Mouse (Mus musculus) Patski (cell line): ENCODE measurements around the gene Ccdc162. TPM values are rescaled to one million over a fixed set of nuclear protein-coding genes. Genes with fewer than 3 reads are reported as not detected.
A peak's percentile ranks its signal among the peaks of the same experiment; 100 is the strongest.

ENCODE experiments used
- ATAC-seq: fragments of 100-300 bp; one replicate; pipeline ENCODE4 v1.8.0; 2021
- CTCF ChIA-PET: fragments of 350-600 bp; sonication (Branson Sonifier 250); formaldehyde crosslinking; loops from one replicate; lab custom pipeline; 2022; ENCODE audit warnings: inconsistent platforms; lab: Charles Lee
- POLR2A ChIA-PET: fragments of 350-600 bp; sonication (Branson Sonifier 250); formaldehyde crosslinking; loops from one replicate; lab custom pipeline; 2022; ENCODE audit warnings: antibody characterized with exemption, inconsistent platforms; lab: Charles Lee
- DNase-seq: peaks from one replicate; pipeline ENCODE4 v3.0.0-alpha.2; 2011; ENCODE audit warnings: low read depth, low spot score
- H3K27me3 ChIP-seq: fragments of 371-371 bp; one replicate; pipeline ENCODE4 v1.5.1; 2021
- CTCF ChIP-seq: fragments of 100-300 bp; IDR thresholded peaks from one replicate; pipeline ENCODE4 v1.5.1; 2021
- in situ Hi-C: fragments of 300-500 bp; cut with MboI; formaldehyde crosslinking; loops from 3 replicates; pipeline ENCODE4 v1.11.1; 2018; ENCODE audit warnings: low pct_unique_long_range_greater_than_20kb, mixed read lengths
- polyA plus RNA-seq: library from polyadenylated mRNA; unstranded; gene quantifications from one replicate; pipeline ENCODE4 v1.2.3, GENCODE M21; 2021

Gene Ccdc162
- polyA plus RNA-seq, 1 experiment from 2014 or later, result 1.7 TPM

DNA sequence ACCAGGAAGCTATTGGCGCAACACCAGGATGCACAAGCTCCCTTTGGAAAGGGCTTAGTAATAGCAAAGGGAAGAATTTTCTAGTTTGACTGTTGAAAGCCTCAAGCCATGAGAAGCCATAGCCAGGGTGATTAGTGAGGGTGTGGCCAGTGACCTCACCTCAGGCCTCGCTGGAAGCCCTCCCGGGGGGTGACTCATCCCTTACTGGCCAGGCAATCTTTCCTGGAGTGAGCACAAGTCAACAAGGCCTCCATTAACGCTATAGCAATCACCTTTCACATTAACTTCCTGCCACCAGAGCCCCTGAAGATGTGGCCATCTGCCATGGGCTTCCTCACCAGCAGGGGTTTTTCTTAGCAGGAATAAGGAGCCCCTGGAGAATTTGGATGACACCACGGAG, 151.3 kb downstream of the Ccdc162 start:
- POLR2A ChIA-PET, result interaction anchor here (0.6 kb wide), 1 partner anchor 113 kb away, joined by 4 read pairs; no protein-coding TSS in a partner anchor
- CTCF ChIA-PET, result interaction anchor here (0.8 to 1.5 kb wide), 2 partner anchors 11 to 114 kb away, joined by 3 read pairs; no protein-coding TSS in a partner anchor
- peak; percentile 74 for DNase-seq
- peak; percentile 90 for ATAC-seq
- in situ Hi-C loops, result no loop called here
- no peak for TF ChIP-seq CTCF
- no peaks in the 10 kb centered on the region for H3K27me3 ChIP-seq

- no peaks in the 10 kb centered on the region for H3K27me3 ChIP-seq
- POLR2A ChIA-PET, result no interaction called here
- ATAC-seq, result no peak
- no peak for DNase-seq
- CTCF ChIA-PET, result no interaction called here
- no peak for TF ChIP-seq CTCF
- in situ Hi-C loops, result loop anchor here (5.0 kb wide), 1 partner anchor 40 kb away; no protein-coding TSS in a partner anchor
Observed at GRCm38 (mm10) chr10:41561701-41562395, 154.6 kb downstream of the Ccdc162 start.

DNA sequence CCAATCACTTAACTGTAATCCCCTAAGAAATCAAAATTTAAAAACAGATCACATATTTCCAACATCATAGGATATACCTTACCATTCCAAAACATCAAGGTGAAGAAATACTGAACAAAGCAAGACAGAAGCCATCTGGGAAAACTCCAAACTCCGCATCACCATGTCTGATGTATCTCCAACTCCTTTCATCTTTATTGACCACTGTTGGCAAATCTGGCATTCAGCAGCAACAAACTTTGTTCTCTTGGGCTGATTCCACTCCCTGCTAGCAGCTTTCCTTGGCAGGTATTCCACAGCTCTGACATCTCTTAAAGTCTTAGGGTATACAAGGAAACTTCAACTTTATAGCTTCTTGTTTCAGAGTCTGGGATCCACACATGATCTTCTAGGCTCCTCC, 158.0 kb downstream of the Ccdc162 start:
- POLR2A ChIA-PET, result no interaction called here
- CTCF ChIA-PET, result no interaction called here
- TF ChIP-seq CTCF, result no peak
- in situ Hi-C loops, result no loop called here
- H3K27me3 ChIP-seq, result no peaks in the 10 kb centered on the region
- no peak for DNase-seq
- ATAC-seq, result no peak

GRCm38 (mm10) chr10:41555081-41555480, 161.4 kb downstream of the Ccdc162 start:
- ATAC-seq, result no peak
- ChIA-PET POLR2A (interaction anchor here (0.8 to 1.1 kb wide), 2 partner anchors 11 to 16 kb away, joined by 3 to 5 read pairs; no protein-coding TSS in a partner anchor), CTCF (no interaction called here)
- DNase-seq, result no peak
- no peak for TF ChIP-seq CTCF
- H3K27me3 ChIP-seq, result no peaks in the 10 kb centered on the region
- in situ Hi-C loops, result no loop called here

DNA sequence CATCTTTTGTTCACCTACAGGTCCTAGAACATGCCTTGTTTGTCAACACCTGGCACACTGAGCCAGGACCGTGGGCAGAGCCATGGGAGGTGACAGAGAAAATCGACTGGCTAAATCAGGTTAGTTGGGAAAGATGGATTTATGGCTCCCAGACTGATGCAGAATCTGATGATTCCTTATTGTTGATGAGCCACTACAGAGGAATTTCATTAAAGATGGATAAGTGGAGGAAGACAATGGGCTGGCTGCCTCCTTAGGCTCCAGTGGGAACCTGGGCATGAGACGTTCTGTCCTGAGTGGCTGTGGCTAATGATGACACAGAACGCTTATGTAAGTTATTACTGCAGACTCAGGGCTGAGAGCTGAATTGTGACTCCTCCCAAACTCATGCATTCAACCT, 162.7 kb downstream of the Ccdc162 start:
- DNase-seq (no peak), ATAC-seq (no peak)
- ChIA-PET POLR2A (interaction anchor here (1.5 kb wide), 1 partner anchor 10 kb away, joined by 3 read pairs; no protein-coding TSS in a partner anchor), CTCF (interaction anchor here (1.2 to 2.5 kb wide), 2 partner anchors 11 to 35 kb away, joined by 3 to 8 read pairs; partner anchors contain the start of gene Cd164)
- H3K27me3 ChIP-seq, result no peaks in the 10 kb centered on the region
- TF ChIP-seq CTCF, result no peak
- in situ Hi-C loops, result no loop called here

- TF ChIP-seq CTCF, result no peak
- in situ Hi-C loops, result no loop called here
- DNase-seq (no peak), ATAC-seq (no peak)
- no peaks in the 10 kb centered on the region for H3K27me3 ChIP-seq
- ChIA-PET CTCF (interaction anchor here (1.2 to 2.5 kb wide), 2 partner anchors 12 to 34 kb away, joined by 3 to 8 read pairs; partner anchors contain the start of gene Cd164), POLR2A (interaction anchor here (1.5 kb wide), 1 partner anchor 11 kb away, joined by 3 read pairs; no protein-coding TSS in a partner anchor)
Observed at GRCm38 (mm10) chr10:41552847-41553589, 163.4 kb downstream of the Ccdc162 start.

DNA sequence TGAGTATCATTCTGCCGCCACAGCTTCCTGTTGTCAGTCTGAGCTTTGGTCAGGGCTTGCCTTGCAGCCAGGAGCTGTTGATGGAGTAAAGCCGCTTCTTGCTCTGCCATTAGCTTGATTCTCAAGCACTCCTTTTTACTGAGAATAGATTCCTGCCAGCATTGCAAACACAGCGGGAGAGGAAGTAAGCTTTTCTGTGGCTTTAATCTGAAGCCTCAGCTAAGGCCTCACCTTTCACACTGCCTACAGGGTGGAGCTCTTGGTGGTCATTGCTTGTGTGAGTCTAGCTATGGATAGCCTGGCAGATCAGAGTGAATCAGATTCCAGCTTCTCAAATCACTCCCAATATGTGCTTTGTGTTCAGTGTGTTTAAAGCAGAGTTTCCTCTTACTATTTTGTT, 164.1 kb downstream of the Ccdc162 start:
- ATAC-seq, result no peak

DNA sequence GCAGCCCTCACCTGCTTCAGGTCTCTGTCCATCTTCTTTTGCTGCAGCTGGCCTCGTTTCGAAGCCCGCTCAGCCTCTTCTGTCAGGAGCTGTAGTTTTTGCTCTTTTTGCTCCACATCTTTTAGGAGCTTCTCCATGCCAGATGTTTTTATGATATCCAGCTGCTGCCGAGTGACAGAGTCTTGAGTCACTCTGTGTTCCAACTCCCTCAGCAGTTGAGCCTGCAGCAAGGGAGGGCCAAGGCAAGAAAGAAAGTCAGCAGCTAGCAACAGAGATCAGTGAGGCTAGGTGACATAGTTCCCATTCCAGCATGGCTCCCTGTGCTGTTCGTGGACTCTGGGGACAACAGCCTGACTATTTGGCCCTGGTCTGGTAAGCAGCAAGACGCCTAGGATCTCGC, 165.7 kb downstream of the Ccdc162 start:
- DNase-seq (no peak), ATAC-seq (no peak)
- CTCF ChIA-PET, result no interaction called here
- no peaks in the 10 kb centered on the region for H3K27me3 ChIP-seq
- in situ Hi-C loops, result no loop called here
- TF ChIP-seq CTCF, result no peak
- POLR2A ChIA-PET, result interaction anchor here (1.5 kb wide), 1 partner anchor 21 kb away, joined by 3 read pairs; no protein-coding TSS in a partner anchor

More for the DNA sequence above, 164.1 kb downstream of the Ccdc162 start:
- POLR2A ChIA-PET, result no interaction called here
- TF ChIP-seq CTCF, result no peak
- H3K27me3 ChIP-seq, result no peaks in the 10 kb centered on the region
- DNase-seq, result no peak
- in situ Hi-C loops, result no loop called here
- CTCF ChIA-PET, result interaction anchor here (1.4 to 2.5 kb wide), 2 partner anchors 9 to 34 kb away, joined by 5 to 8 read pairs; partner anchors contain the start of gene Cd164

DNA sequence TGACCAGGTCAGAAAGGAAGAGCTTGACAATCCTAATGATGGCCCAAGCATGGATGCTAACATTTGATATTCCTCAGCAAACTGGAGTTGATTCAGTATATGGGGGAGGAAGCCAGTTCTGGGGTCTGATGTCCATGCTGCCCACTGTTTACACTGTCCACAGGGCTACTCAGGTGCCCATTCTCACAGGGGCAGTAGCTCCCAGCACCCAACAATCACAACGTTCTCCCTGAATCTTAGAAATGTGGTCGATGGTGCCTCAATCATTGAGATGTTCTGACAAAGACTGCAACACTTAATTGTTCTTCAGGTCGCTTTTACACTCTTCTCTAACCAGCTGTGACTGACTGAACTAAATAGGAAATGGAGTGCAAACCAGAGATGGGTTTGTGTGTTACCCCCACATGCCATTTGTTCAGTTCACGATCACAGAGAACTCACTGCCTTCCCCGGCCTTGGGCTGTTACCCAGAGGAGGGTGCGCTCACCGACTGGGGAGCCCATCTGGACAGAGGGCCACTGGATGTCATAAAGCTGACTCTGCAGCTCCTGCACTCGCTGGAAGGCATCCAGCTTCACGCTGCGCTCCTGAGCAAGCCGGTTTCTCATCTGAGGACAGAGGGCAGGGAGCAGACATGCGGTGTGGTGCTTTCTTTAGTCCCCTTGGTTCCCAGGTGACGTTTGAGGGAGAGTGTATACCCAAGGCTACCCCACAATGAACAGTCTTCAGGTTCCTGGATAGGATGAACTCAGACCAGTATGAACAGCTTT, 169.9 kb downstream of the Ccdc162 start:
- TF ChIP-seq CTCF, result no peak
- CTCF ChIA-PET, result no interaction called here
- no peaks in the 10 kb centered on the region for H3K27me3 ChIP-seq
- POLR2A ChIA-PET, result no interaction called here
- DNase-seq (no peak), ATAC-seq (no peak)
- in situ Hi-C loops, result no loop called here

DNA sequence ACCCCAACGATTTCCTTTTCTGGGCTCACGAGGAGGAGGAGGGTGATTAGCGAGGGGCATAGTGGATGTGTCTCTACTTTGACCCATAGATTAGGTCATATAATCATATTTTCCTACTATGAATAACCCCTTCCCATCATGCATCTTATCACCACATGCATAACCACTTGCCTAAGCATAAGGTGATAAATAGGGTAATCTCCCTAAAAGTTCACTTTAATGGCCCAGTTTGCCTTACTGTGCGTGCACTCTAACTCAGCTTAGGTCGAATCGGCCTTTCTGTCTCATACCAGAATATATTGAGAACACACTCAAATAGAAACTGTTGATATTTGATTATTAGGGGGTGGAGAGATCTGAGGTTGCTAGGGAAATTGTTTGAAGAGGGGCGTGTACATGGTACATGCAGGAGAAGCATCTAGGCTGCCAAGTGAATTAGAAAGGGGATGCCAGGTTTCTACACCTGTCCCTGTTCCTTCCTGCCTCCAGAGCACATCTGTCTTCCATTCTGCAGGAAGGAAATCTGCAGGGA, 171.1 kb downstream of the Ccdc162 start:
- ChIA-PET POLR2A (no interaction called here), CTCF (interaction anchor here (1.1 kb wide), 1 partner anchor 35 kb away, joined by 3 read pairs; no protein-coding TSS in a partner anchor)
- DNase-seq (no peak), ATAC-seq (no peak)
- no peaks in the 10 kb centered on the region for H3K27me3 ChIP-seq
- no peak for TF ChIP-seq CTCF
- in situ Hi-C loops, result no loop called here
